Mouse (Mus musculus) lung, adult 18-20 months (tissue): Measurements from ENCODE around the gene Krt31.

Experiments
- DNase-seq, 2 experiments: peaks; one replicate each; pipeline ENCODE4 v3.0.0; 2022; ENCODE audit warnings: mixed read lengths in 2 of 2

Gene Krt31

DNA sequence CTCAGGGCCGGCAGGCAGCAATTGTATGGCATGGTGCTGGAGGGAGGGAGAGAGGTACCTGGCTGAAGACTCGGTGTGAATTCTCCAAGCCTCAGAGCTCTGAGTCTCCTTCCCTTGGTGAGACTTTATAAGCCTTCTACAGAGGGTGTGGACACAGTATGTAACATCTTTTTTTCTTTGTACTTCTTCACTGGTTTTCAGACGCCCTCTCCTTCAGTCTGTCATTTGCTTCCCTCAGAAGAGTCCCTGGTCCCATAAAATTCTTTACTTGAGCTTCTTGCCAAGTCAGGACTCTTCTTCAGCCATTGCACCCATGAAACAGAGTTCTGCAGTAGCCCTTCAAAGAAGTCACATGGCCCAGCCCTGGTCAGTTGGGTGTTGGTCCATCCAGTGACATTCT is at the start of gene Krt31:
Krt31 (minus strand) TSS at position 101 of the 400 bp plus-strand sequence.
- no peak for DNase-seq

DNA sequence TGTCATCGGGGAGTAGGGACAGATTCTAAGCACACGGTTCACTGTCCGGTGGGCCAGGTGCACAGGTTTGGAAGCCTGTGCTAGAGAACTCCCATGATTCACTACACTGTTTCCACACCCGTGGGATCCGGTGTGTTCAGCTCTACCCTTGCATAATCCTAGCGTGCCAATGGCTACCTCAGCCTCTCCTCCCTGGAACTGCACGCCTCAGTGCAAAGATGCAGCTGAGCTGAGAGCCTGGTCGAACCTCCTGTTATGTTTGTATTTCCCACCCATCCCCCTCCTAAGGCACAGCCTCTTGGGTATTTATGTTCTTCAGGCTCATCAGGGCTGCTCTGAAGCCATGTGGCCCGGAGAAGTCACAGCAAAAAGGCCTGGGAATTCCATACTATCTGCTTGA is 47.5 kb upstream of the Krt31 start:
- DNase-seq = peak in 1 of 2 experiments; percentile 37

DNA sequence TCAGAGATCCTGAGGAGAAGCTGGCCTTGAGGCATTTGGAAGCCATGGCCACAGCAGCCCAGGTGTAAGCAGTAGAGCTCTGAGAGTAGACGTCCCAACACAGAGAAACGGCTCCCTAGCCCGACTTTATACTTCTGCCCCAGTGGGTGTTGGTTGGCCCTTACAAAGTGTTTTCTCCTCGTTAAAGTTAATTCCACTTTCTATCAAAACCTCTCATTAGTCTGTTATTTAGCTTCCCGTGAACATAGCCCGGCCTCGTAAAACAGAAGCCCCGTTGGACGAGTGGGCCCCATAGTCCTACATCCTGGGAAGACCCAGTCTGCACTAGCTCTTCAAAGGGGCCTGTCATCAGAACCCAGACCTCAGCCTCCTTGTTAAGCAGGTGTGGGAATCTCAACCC is 45.8 kb upstream of the Krt31 start, which contains the start of gene Krt35:
Krt35 (minus strand) TSS at position 101 of the 400 bp plus-strand sequence.
- DNase-seq = no peak

DNA sequence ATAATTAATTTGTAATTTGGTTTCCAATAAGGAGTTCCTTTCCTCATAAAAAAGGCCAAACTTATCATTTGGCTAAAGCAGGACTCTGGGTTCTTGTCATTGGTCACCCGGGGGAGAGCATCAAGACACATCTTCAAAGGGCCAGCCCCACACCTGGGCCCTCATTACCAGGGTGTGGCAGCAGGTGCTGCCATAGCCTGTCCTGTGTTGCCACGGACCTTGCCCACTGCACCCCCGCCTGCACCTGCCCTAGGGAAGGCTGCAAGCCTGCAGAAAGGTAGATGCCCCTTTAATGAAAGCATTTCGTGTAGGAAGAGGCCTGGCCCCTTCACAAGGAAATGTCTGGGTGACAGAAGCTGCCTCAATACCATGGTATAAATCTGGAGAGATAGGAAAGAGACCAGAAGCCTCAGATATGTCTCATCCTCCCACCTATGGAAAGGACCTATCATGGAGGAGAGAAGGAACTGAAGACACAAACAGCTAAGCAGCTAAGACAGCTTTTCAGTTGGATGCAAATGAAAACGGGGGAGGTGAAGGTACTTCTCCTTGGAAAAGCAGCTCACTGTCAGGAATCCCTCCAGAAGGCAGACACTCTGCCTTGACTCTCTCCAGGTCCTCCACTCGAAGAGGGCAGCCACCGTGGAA is 38.2 kb upstream of the Krt31 start:
- no peak for DNase-seq

DNA sequence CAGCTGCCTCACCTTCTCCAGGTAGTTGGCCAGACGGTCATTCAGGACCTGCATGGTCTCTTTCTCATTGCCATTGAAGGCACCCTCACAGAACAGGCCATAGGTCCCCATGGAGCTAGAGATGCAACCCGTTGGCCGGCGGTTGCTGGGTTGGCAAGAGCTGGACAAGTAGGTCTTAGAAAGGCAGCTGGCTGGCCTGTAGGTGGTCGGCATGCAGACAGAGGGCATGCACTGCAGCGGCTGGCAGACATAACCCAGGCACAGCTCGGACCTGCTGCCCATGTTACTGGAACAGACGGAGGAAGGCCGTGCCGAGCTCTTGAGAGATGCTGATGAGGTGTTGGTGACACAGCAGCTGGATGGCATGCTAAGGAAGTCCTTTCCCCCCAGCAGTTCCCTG is 37.5 kb upstream of the Krt31 start, which contains the start of gene Krt32:
Krt32 (minus strand) TSS at position 366 of the 400 bp plus-strand sequence.
- DNase-seq = no peak

DNA sequence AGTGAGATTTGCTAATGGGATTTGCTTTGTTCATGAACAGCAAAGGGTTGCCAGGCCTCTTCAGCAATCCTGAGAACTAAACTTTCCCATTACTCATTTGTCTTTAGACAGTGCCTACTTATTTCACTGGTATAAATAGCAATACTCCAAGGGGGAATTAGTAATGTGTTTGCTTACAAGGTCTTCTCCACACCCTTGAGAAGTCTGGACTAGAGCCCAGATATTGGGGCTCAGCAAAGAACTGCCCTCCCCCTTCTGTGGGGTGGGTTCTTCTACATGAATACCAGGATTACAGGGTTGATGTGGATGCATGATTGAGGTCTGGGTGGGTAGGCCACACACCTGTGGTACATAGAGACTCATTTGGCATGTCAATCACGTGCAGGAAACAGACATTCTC is 23.5 kb upstream of the Krt31 start:
- DNase-seq = peak in 1 of 2 experiments; percentile 37

DNA sequence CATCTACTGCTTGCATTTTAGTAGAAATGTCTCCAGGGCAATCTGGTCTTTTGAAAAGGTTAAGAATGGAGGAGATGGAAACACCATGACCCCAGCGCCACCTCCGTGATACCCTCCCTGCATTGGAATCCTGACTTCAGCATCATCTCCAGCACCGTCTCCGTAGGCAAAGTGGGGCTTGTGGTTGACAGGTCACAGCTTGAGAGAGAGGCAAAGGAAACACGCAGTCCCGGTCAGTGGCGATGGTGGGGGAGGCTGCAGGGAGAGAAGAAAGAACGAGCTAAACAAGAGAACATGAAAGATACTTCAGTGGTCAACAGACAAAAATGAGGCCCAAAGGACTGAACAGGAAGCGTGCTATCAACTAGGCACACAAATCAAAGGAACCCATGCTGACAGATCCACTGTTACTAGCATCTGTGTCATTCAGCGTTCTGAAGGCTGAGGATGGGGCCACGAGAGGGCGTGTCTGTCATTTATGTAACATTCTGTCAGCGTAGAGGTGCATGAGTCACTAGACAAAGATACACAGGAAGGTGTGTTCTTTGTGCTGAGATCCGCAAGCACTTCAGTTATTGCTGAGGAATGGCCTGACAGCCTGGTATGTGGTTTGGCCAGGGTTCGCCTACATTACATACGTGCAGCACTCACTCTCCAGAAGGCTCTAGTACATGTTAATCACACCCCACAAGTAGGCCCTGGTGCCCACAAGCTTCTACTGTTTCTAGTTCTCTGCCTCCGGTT is 17.1 kb upstream of the Krt31 start:
- peak; percentile 67 to 74 for DNase-seq

DNA sequence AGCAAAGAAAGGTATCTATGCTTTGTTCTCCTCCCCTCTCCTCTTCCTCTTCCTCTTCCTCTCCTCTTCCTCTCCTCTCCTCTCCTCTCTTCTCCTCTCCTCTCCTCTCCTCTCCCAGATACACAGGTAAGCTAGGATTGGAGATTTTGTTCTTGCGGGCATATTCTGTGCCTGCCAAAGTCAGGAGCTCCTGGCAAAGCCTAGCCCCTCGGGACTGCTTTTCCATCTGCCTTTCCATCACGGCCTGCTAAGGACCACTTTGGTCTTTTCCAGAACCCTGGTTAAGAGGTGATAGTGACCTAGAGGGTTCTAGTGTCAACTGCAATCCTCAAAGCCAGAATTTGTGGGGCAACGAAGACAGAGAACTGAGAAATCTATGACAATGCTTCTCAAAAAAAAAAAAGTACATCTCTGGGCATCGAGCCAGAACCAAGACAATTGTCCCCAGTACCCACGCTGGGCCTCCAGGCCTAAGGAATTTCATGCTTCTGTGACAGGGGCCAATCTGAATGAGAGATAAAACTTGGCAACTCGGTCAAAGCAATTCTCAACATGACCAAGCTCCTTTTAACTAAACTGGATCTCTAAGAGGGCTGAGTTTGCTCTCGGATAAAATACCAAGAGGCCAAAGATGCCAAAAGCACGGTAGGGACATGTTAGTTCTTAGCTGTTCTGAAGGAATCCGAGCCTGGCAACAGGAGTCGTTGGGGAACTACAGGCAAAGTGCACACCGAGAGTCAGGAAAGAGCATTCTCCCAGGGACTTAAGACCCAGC is 16.1 kb upstream of the Krt31 start:
- no peak for DNase-seq

DNA sequence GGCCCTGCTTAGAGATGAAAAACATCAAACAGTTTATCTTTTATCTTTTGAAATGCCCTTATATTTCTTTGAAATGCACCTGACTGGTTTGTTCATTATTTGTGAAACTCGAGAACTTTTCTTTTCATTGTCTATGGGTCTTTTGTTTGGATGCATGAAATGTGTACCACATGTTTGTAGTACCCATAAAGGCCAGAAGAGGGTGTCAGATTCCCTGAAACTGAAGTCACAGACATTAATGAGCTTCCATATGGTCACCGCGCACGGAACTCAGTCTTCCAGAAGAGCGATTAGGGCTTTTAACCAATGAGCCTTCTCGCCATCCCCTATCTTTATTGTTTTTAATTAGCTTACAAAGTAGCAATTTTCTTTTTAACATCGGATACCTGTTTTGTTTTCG is 8.5 kb upstream of the Krt31 start:
- no peak for DNase-seq

DNA sequence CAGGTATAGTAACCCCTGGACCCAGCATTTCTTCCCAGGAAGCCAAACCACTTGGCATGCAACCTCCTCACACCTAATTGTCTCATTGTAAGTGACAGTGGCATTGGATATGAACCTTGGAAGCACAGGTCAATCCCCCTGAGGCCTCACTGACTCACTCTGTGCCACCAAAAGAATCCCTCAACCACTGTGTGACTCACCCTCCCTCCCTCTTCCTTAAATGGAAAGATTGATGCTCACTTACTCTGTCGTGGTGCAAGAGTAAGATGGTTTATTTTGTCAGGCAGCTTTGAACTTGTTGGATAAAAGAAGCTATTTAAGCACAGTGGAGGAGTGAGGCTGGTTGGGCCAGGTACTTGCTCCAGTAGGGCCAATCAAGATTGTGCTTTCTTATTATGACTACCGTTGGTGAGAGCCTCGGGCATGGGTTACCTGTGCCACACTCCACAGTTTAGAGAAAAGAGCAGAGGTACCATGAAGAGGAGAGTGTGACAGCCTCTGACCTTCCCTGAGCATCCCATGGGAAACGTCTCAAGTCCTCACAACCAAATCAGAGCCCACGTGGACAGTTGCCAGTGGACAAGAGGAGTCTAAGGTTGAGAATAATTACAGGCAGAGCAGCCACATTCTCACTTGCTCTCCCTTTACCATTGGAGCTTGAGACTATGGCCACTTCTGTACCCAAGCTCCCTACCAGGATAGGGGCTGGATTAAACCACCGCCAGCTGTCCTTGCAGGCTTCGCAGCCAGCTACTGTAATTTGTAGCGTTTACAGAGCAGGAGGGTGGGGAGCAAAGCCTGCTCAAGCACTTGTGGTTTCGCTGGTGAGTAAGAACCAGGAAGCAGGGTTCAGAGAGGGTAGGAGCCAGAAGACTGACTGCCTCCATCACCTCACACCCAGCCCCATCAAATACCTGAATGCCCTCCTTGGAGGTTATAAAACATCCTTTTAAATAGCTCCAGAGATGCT is 5.6 kb upstream of the Krt31 start:
- DNase-seq = peak; percentile 8 to 34

DNA sequence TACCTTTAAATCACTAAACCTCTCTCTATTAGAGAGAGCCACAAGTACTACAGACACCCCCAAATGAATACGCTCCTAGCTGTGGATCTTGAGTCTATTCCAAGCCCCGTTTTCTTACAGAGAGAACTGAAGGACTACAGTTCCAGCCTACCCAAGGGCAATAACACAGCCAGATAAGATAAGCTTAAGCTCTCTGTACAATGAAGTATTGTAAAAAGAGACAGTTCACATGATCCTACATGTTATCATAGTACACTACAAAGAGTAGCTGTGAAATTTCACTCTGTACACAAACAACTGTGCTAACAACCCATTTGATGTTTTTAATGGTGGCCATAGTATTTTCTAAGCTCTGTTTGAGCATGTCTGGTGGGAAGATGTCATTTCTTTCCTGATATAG is 3.2 kb downstream of the Krt31 start:
- no peak for DNase-seq

DNA sequence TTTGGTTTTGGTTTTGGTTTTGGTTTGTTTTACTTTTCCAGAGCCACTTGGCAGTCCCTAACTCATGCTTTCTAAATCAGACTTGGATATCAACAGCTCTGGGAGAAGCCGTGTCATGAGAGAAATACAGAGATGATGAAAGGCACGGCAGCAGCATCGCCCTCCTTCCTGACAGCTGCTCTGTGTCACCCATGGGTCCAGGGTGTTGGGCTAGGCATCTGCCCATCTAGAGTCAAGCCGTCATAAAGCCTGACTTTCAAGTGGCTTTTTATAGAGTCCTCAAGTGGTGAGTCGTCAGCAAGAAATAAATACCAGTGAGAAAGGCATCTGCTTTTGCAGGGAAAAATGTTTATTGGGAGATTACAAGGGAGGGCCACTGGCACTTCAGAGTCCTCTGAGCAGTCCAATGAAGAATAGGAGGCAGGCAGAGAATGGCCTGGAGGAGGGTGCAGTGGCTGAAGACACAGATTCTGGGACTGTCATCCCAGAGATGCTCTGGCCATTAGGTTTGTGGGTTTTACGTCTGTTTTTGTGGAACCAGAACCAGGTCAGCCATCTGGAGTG is 4.0 kb downstream of the Krt31 start:
- no peak for DNase-seq

DNA sequence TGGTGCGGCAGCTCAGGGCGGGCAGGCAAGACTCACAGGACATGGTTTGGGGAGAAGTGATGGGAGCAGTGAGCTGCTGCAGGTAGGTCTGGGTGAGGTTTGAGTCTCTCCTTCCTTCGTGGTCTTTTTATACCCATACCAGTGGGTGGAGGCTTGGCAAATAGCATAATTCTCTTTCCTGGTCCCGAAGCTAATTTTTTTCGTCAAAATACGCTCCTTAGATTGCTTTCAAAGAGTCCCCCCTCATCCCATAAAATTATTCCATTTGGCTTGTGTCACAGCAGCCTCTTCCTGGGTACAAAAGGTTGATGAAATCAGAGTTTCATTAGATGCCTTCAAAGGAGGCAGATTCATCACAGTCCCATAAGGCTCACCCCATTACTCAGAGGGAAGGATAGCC is 8.9 kb downstream of the Krt31 start, which contains the start of gene Krt34:
Krt34 (minus strand) TSS at position 101 of the 400 bp plus-strand sequence.
- no peak for DNase-seq

DNA sequence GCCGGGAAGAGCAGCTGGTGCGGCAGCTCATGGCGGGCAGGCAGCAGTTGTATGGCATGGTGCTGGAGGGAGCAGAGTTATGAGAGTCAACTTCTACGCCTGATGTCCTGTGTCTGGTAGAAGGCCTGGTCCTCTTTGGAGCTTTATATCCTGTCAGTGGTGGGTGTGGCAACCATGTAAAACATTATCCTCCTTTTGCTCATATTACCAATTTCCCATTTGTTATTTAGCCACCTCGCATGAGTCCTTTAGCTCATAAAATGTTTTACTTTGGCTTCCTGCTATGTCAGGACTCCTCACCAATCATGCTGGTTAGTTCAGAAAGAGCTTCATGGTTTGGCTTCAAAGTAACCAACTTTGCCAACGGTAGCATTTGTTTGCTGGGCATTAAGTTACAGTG is 20.6 kb downstream of the Krt31 start, which contains the start of gene Krt33b:
Krt33b (minus strand) TSS at position 101 of the 400 bp plus-strand sequence.
- no peak for DNase-seq

DNA sequence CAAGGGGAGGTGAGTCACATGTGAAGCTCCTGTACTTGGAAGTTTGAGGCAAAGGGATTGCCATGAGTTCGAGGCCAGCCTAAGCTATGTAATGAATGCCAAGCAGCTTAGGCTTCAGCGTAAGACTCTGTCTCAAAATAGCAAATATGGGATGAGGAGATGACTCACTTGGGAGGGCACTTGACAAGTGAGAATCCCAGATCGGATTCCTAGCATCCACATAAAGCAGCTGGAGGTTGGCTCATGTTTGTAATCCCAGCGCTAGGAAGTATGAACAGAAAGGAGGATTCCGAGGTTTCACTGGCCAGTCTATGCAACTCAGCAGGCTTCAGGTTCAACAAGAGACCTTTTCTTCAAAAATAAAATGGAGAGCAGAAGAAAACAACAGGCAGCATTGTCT is 28.9 kb downstream of the Krt31 start:
- DNase-seq = no peak

DNA sequence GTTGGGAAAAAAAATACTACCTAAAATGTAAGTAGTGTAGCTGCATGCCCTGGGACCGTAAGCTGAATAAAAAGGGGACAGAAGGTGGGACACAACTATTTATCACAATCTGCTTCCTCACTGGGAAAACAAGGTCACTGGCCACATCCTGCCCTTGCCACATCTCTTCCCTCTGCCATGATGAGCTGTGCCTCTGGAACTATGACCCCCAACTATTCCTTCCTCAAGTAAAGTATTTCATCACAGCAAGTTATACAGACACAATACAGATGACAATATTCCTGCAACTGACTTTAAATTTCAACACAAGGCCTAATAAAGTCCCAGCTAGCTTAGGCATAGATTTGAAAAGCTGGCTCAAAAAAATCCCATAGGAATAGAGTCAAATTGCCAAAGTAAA is 30.9 kb downstream of the Krt31 start:
- DNase-seq = no peak

DNA sequence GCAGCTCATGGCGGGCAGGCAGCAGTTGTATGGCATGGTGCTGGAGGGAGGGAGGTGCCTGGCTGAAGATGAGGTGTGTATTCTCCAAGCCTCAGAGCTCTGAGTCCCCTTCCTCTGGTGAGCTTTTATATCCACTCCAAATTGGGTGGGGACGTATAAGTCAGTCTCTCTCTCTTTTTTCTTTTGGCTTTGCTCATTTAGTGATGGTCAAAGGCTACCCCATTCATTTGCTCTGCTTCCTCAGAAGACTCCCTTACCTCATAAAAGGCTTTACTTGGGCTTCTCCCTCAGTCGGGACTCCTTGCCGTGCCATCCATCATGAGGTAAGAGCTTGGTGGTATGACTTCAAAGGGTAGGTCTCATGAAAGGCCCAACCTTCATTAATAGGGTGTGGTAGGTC is 34.2 kb downstream of the Krt31 start, which contains the start of gene Krt33a:
Krt33a (minus strand) TSS at position 101 of the 400 bp plus-strand sequence.
- no peak for DNase-seq

DNA sequence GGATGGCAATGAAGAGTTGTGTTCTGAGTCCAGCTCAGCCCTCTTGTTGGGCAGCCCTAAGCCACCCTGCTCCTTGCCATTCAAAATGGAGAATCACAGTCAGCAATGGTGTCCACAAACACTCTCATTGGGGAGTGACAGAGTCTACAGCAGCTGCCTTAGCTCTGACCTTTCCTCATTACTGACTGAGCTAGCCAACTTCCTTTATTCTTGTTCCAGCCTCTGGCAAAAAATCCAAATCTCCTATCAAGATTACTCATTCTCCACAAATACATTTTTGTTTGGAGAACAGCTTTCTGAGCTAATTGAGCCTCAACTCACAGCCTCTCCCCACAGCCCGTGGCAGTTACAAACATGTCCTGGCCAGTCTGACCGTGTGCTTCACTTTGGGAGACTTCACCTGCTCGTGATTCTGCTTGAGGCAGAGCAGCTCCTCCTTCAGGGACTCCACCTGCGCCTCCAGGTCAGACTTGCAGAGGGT is 36.6 kb downstream of the Krt31 start:
- peak in 1 of 2 experiments; percentile 30 for DNase-seq

DNA sequence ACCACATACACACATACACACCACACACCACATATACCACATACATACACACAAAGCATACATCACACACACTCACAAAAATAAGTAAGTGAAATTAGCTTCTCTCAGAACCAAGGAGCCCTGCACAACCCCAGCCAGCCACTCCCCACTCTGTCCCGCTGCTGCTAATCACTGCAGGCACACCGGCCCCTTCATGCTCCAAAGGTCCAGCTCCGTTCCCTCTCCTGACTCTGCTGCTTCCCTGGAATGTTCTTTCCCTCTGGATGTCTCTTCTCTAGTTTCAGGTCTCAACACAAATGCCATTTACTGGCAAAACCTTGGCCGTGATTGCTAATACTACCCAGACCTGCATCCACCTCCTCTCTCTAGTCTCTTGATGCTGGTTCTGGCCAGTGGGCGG is 39.7 kb downstream of the Krt31 start:
- DNase-seq = no peak

DNA sequence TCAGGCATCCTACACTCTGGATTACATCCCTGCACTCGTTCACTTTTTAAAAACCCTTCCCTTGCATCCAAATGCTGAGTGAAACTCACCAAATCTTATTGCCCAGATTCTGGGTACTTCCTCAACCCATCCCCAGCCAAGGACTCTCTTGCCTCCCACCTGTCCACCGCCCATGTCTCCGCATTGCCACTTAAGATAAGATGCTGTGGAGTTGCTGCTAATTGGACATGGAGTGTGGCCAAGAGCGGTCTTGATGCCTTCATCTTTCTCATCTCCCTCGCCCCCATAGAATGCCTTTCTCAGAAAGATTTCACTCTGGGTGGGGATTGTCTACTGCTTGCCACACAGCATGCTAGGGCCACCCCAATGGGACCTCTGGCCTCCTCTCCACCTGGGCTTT is 42.0 kb downstream of the Krt31 start:
- no peak for DNase-seq

DNA sequence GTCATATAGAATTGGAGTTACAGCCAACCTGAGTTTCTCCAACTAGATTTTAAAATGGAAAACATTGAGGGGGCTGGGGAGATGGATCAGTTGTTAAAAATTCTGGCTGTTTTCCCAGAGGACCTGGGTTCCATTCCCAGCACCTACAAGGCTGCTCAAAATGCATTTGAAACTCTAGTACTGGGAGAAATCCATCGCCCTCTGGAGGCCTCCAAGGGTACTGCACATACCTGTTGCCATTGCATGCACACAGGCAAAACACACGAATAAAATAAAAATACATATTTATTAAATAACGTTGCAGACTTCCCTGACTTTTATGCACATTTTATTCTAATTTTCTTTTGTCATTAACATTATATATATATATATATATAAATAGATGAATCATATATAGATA is 43.7 kb downstream of the Krt31 start:
- no peak for DNase-seq
